Mouse (Mus musculus): ENCODE measurements around the gene Ripor2.
"Not testable (repeated sequence)": the region's sequence is repeated elsewhere in the genome, so short reads cannot be mapped to it uniquely, and the experiment has no call there.

The Ripor2 gene

GRCm38 (mm10) chr13:24767809-24768208, 185.8 kb downstream of the Ripor2 start:
- DNase-seq (ENCODE audit: low spot score) = not testable (repeated sequence)

- not testable (repeated sequence) for DNase-seq (ENCODE audit: low spot score)
These were observed 189.5 kb downstream of the Ripor2 start for GRCm38 (mm10) chr13:24771482-24771881.

- peak; percentile 47 for DNase-seq (ENCODE audit: low spot score)
These were observed 194.3 kb downstream of the Ripor2 start for GRCm38 (mm10) chr13:24776146-24776844.

- no peak for DNase-seq (ENCODE audit: low spot score)
These were observed 196.0 kb downstream of the Ripor2 start for GRCm38 (mm10) chr13:24778026-24778425.

GRCm38 (mm10) chr13:24778706-24779380, 196.9 kb downstream of the Ripor2 start:
- no peak for DNase-seq (ENCODE audit: low spot score)

- DNase-seq (ENCODE audit: low spot score) = no peak
These were observed 199.9 kb downstream of the Ripor2 start for GRCm38 (mm10) chr13:24781916-24782315.
